In the genomic region with DNA sequence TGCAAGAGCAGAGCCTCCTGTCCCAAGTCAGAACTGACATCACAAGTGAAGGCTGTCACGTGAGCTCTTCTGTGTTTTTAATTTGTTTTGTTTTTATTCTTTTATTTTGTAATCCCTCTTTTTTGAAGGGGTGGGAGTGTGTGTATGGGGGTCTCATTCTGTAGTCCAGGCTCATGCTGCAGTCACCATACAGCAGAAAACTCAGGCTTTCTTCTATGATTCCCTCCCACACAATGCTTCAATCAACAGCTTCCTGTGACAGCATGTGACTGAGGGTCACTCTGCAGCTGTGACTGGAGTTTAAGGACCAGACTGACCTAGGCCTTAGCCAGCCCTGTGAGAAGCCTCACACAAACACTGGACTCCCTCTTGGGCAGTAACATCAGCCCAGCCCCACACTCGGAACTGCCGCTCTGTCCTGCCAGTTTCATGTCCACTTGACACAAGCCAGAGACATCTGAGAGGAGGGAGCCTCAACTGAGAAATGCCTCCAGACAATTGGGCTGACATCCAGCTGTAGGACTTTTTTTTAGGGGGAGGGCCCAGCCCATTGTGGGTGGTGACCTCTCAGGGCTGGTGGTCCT, we compare ENCODE assay signal across 15 mouse cellular contexts. TPM values are rescaled to one million over a fixed set of nuclear protein-coding genes. Genes with fewer than 3 reads are reported as not detected.
DNase-seq lines count a peak whose midpoint lies in the region; ATAC-seq and TF ChIP-seq lines count a peak whose summit lies in the region.
"Had no signal": no experiment of that assay in that cellular context is flagged by ENCODE, and none has a peak within 500 bp of the region (broad histone marks: within the 10 kb centered on the region; RNA-seq: fewer than 3 reads in every experiment).

No protein-coding gene starts in this region.

- H3K79me2 ChIP-seq in liver, adult 2 months (ENCODE audit: control insufficient read depth, insufficient read depth, low read length): no peaks in the 10 kb centered on the region

- no peak overlapping the region; the same call in 1 of the 2 replicates for H3K27ac ChIP-seq in liver, adult 2 months (replicated peaks; ENCODE audit: insufficient read depth, low read depth, low read length)
- H3K27ac ChIP-seq in liver, embryonic 12.5 days: no peak overlapping the region; the same call in 1 of the 2 replicates
- H3K27ac ChIP-seq in neural tube, embryonic 15.5 days (replicated peaks): no peak overlapping the region

- intact Hi-C loops in heart, postnatal 25 days (cut with DNase I): no loop called here

- no peak for ATAC-seq in liver, embryonic 12.5 days
- no peak for ATAC-seq in neural tube, embryonic 15.5 days (ENCODE audit: low FRiP score)
- ATAC-seq: inflammation-experienced regulatory T-cells, adult 6 months had no signal

- H3K27me3 ChIP-seq in liver, adult 2 months (ENCODE audit: control insufficient read depth, insufficient read depth, low read length): no peaks in the 10 kb centered on the region
- H3K27me3 ChIP-seq in liver, embryonic 12.5 days (replicated peaks): no peaks in the 10 kb centered on the region
- H3K27me3 ChIP-seq in neural tube, embryonic 15.5 days (replicated peaks): no peaks in the 10 kb centered on the region

- no peak overlapping the region for H3K9ac ChIP-seq in liver, adult 2 months (ENCODE audit: low read depth, low read length)
- H3K9ac ChIP-seq in liver, embryonic 12.5 days: no peak overlapping the region
- no peak overlapping the region for H3K9ac ChIP-seq in neural tube, embryonic 15.5 days (replicated peaks)

- H3K9me3 ChIP-seq in liver, embryonic 12.5 days (replicated peaks): peaks cover 8% of the 10 kb centered on the region; the same call in 1 of the 2 replicates
- H3K9me3 ChIP-seq in neural tube, embryonic 15.5 days (replicated peaks): no peaks in the 10 kb centered on the region

- H3K4me1 ChIP-seq in liver, adult 2 months (ENCODE audit: control insufficient read depth, insufficient read depth, low read length): peaks cover 9% of the 10 kb centered on the region
- peaks cover 7% of the 10 kb centered on the region for H3K4me1 ChIP-seq in liver, embryonic 12.5 days
- no peaks in the 10 kb centered on the region for H3K4me1 ChIP-seq in neural tube, embryonic 15.5 days

- no peak overlapping the region for H3K4me3 ChIP-seq in liver, adult 2 months (ENCODE audit: insufficient read depth, low read depth, low read length)
- no peak overlapping the region for H3K4me3 ChIP-seq in liver, embryonic 12.5 days
- H3K4me3 ChIP-seq in neural tube, embryonic 15.5 days (replicated peaks): no peak overlapping the region
- H3K4me3 ChIP-seq: erythroblast, embryonic 14.5 days had no signal

- no peak overlapping the region for H3K4me2 ChIP-seq in liver, embryonic 12.5 days
- H3K4me2 ChIP-seq in neural tube, embryonic 15.5 days: no peak overlapping the region

- no peak for TF ChIP-seq POLR2A in liver, adult 2 months (IDR thresholded peaks at IDR 0.05; ENCODE audit: extremely low read depth, insufficient read depth, low read length)

- DNase-seq in heart, adult 11 months: peak; percentile 95
- DNase-seq in heart, postnatal 25 days (ENCODE audit: low spot score): no peak
- DNase-seq in liver, adult 2 months (ENCODE audit: extremely low read depth, low read depth, low spot score): peak; percentile 39
- DNase-seq in embryo, embryonic 11 days: peak; percentile 22
- peak; percentile 58 for DNase-seq in heart, postnatal 4 days
- DNase-seq in adrenal gland, postnatal 25 days: no peak
- DNase-seq: B cell, adult 2 months; cerebellum, postnatal 36 days; gastrocnemius, postnatal 10 days; lung, adult 18-20 months; thymus, adult 2 months had no signal

- H3K36me3 ChIP-seq in liver, adult 2 months (ENCODE audit: control insufficient read depth, insufficient read depth, low read length): no peaks in the 10 kb centered on the region
- peaks cover 75% of the 10 kb centered on the region for H3K36me3 ChIP-seq in liver, embryonic 12.5 days
- peaks cover 8% of the 10 kb centered on the region; the same call in 1 of the 2 replicates for H3K36me3 ChIP-seq in neural tube, embryonic 15.5 days

- TF ChIP-seq CTCF in liver, adult 2 months (IDR thresholded peaks at IDR 0.05; ENCODE audit: low read depth, low read length): no peak

- WGBS in liver, adult 2 months: 91% methylated on average over 3 of the region's 3 CpGs
- 66% methylated on average over 3 of the region's 3 CpGs for WGBS in liver, embryonic 12.5 days (ENCODE audit: insufficient replicate concordance)
- 71% methylated on average over 3 of the region's 3 CpGs for WGBS in neural tube, embryonic 15.5 days

RNA-seq across cellular contexts. Expression of a gene that starts 8.8 kb away (rescaled TPM):
- total RNA-seq in heart, postnatal 25 days (2021): under 1 TPM; 0.13 to 0.22 TPM
- 0.18 TPM in 1 of 2 replicates, not detected in the other for total RNA-seq in liver, adult 2 months (2014; rRNA removed)
- 0.85 and 1.5 TPM in 2 replicates for polyA plus RNA-seq in liver, adult 2 months (2012; rRNA removed)
- 1.1 and 1.2 TPM in 2 replicates for polyA plus RNA-seq in liver, embryonic 12.5 days (2016; fragmentation: Nextera tagmentation; extraction: Ambion mirVana)
- total RNA-seq in heart, postnatal 4 days (2021): under 1 TPM; 0.41 to 0.61 TPM
- total RNA-seq in adrenal gland, postnatal 25 days (2021): 0.79 and 1.5 TPM in 2 replicates
- polyA plus RNA-seq in neural tube, embryonic 15.5 days (2015; fragmentation: Nextera tagmentation; extraction: Ambion mirVana): 0.87 and 0.93 TPM in 2 replicates

RNA-seq across cellular contexts. Expression of a gene that starts 14.3 kb away (rescaled TPM):
- 10 to 100 TPM; 18.3 to 18.8 TPM for total RNA-seq in heart, postnatal 25 days (2021)
- total RNA-seq in liver, adult 2 months (2014; rRNA removed): 7.2 and 11.9 TPM in 2 replicates
- polyA plus RNA-seq in liver, adult 2 months (2012; rRNA removed): 19.7 and 25.7 TPM in 2 replicates
- polyA plus RNA-seq in liver, embryonic 12.5 days (2016; fragmentation: Nextera tagmentation; extraction: Ambion mirVana): 24.1 and 24.6 TPM in 2 replicates
- total RNA-seq in heart, postnatal 4 days (2021): 10 to 100 TPM; 22.8 to 23.5 TPM
- 41.9 and 47.4 TPM in 2 replicates for total RNA-seq in adrenal gland, postnatal 25 days (2021)
- 86.4 and 97.6 TPM in 2 replicates for polyA plus RNA-seq in neural tube, embryonic 15.5 days (2015; fragmentation: Nextera tagmentation; extraction: Ambion mirVana)

RNA-seq across cellular contexts. Expression of a gene that starts 21.5 kb away (rescaled TPM):
- 10 to 100 TPM; 25.7 to 28.8 TPM for total RNA-seq in heart, postnatal 25 days (2021)
- 0.83 and 1.3 TPM in 2 replicates for total RNA-seq in liver, adult 2 months (2014; rRNA removed)
- 1.9 and 3.6 TPM in 2 replicates for polyA plus RNA-seq in liver, adult 2 months (2012; rRNA removed)
- polyA plus RNA-seq in liver, embryonic 12.5 days (2016; fragmentation: Nextera tagmentation; extraction: Ambion mirVana): 3.2 and 4.1 TPM in 2 replicates
- total RNA-seq in heart, postnatal 4 days (2021): 10 to 100 TPM; 22.4 to 22.5 TPM
- 3.8 and 5.3 TPM in 2 replicates for total RNA-seq in adrenal gland, postnatal 25 days (2021)
- polyA plus RNA-seq in neural tube, embryonic 15.5 days (2015; fragmentation: Nextera tagmentation; extraction: Ambion mirVana): 2.7 and 5.3 TPM in 2 replicates
- polyA plus RNA-seq: inflammation-experienced regulatory T-cells, adult 6 months had no signal

RNA-seq across cellular contexts. Expression of a gene that starts 51.9 kb away (rescaled TPM):
- total RNA-seq in heart, postnatal 25 days (2021): 1 to 10 TPM; 3.2 to 4.6 TPM
- 0.18 and 0.54 TPM in 2 replicates for total RNA-seq in liver, adult 2 months (2014; rRNA removed)
- polyA plus RNA-seq in liver, adult 2 months (2012; rRNA removed): 0.87 and 1.0 TPM in 2 replicates
- polyA plus RNA-seq in liver, embryonic 12.5 days (2016; fragmentation: Nextera tagmentation; extraction: Ambion mirVana): 12.6 and 13.6 TPM in 2 replicates
- 1 to 10 TPM; 8.1 to 9.3 TPM for total RNA-seq in heart, postnatal 4 days (2021)
- 6.9 and 11.1 TPM in 2 replicates for total RNA-seq in adrenal gland, postnatal 25 days (2021)
- 5.1 and 5.3 TPM in 2 replicates for polyA plus RNA-seq in neural tube, embryonic 15.5 days (2015; fragmentation: Nextera tagmentation; extraction: Ambion mirVana)

Comparison
In these comparisons a context has a peak if more than half of its experiments do, and no peak if none do; other contexts are left out.
1. DNase-seq: peak in heart, adult 11 months (single experiment), liver, adult 2 months (single experiment), embryo, embryonic 11 days (single experiment) and heart, postnatal 4 days (single experiment); none in heart, postnatal 25 days (single experiment) and adrenal gland, postnatal 25 days (single experiment).